Mouse (Mus musculus): ENCODE measurements around the gene Hmgb4.

The Hmgb4 gene

DNA sequence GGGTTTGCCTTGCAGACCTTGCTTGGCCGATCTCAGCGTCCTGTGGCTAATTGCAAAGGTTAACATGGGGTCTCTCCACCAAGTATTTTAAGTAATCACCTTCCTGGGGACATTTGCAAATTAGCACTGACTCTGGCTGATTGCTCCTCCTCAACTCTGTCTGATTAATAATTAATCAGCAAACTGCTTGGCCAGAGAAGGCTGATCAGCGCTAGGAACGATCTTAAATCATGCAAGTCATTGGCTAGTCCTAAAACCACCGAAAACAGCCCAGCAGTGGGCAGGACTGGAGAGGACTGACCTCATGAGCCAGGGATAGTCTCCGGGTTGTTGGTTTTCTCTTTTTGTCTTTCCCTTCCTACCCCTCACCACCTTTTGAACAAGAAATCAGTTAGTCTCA is 36.3 kb downstream of the Hmgb4 start:
- no peak for DNase-seq (ENCODE audit: low spot score in 2 of 2)

DNA sequence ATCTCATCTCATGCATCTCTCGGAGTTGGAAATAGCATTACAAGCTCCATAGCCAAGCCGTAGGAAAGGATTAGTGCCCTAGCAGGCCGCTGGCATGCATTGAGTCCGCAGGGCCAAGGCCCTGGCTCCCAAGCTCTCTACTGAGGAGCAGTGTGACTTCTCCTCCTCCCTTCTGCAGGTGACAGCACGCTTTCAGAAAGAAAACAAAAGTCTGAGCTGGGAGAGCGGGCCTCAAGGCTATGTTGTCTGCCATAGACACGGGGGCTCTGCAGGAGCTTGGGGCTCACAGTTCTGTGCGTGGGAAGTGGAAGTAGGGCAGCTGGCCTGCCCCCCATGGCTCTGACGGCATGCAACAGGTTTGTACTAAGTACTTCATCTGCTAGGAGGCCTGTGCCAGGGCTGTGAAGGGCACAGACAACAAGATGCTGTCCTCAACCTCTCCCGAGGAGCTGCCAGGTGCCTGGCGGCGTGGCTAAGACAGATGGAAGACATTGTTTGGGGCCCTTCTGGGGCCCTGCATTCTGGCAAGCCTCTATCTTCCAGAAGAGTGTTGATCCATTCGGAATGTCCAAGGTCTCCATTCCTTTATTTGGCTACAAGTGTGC is 42.7 kb downstream of the Hmgb4 start:
- no peak for DNase-seq (ENCODE audit: low spot score in 2 of 2)
